Mouse (Mus musculus) kidney, embryonic 14.5 days (tissue): ENCODE data around the gene Adam21. TPM values are rescaled to one million over a fixed set of nuclear protein-coding genes. Genes with fewer than 3 reads are reported as not detected.
A peak's percentile ranks its signal among the peaks of the same experiment; 100 is the strongest.

Source experiments
- ATAC-seq: fragments of 200-750 bp; cut with Nextera tagmentation; 2 replicates; pipeline ENCODE4 v1.8.0; 2017; ENCODE audit warnings: moderate number of reproducible peaks, mild to moderate bottlenecking, moderate TSS enrichment, moderate library complexity; ENCODE audit not compliant: low FRiP score, low TSS enrichment
- H3K27ac ChIP-seq: fragments of 300-500 bp; sonication (generic); 2 replicates; pipeline ENCODE4 v1.5.1; 2014; ENCODE audit warnings: low read depth, mild to moderate bottlenecking, low read length, moderate library complexity, mixed read lengths
- H3K27me3 ChIP-seq: fragments of 300-500 bp; sonication (generic); 2 replicates; pipeline ENCODE4 v1.6.1; 2014; ENCODE audit warnings: mild to moderate bottlenecking, low read length; ENCODE audit not compliant: control insufficient read depth, insufficient read depth
- H3K36me3 ChIP-seq: fragments of 300-500 bp; sonication (generic); 2 replicates; pipeline ENCODE4 v1.6.1; 2014; ENCODE audit warnings: low read length, mixed read lengths; ENCODE audit not compliant: control insufficient read depth, insufficient read depth
- H3K4me1 ChIP-seq: fragments of 300-500 bp; sonication (generic); 2 replicates; pipeline ENCODE4 v1.6.1; 2014; ENCODE audit warnings: low read length, mixed read lengths; ENCODE audit not compliant: control insufficient read depth, insufficient read depth
- H3K4me2 ChIP-seq: fragments of 300-500 bp; sonication (generic); replicated peaks from 2 replicates; pipeline ENCODE4 v1.6.1; 2014; ENCODE audit warnings: low read depth, mild to moderate bottlenecking, low read length
- H3K4me3 ChIP-seq: fragments of 300-500 bp; sonication (generic); 2 replicates; pipeline ENCODE4 v1.5.1; 2014; ENCODE audit warnings: mild to moderate bottlenecking, low read length
- H3K9ac ChIP-seq: fragments of 300-500 bp; sonication (generic); 2 replicates; pipeline ENCODE4 v1.6.1; 2014; ENCODE audit warnings: low read depth, mild to moderate bottlenecking, low read length, moderate library complexity
- H3K9me3 ChIP-seq: fragments of 300-500 bp; sonication (generic); 2 replicates; pipeline ENCODE4 v1.6.1; 2016; ENCODE audit warnings: low read length; ENCODE audit not compliant: control insufficient read depth
- WGBS: fragments of 180-500 bp; shearing (Covaris S2); extraction: QIAGEN DNeasy Blood & Tissue Kit; methylation state at CpG from one replicate; pipeline ENCODE4 v1.1.7; 2014; 5-methylcytosine and 5-hydroxymethylcytosine counted together
- polyA plus RNA-seq: library from polyadenylated mRNA; unstranded; fragments of >200 nt; fragmentation: Nextera tagmentation; extraction: Ambion mirVana; gene quantifications from 2 replicates; pipeline ENCODE4 v1.2.1, GENCODE M21; 2014

Gene Adam21
- 0.36 and 0.58 TPM in 2 replicates for polyA plus RNA-seq

DNA sequence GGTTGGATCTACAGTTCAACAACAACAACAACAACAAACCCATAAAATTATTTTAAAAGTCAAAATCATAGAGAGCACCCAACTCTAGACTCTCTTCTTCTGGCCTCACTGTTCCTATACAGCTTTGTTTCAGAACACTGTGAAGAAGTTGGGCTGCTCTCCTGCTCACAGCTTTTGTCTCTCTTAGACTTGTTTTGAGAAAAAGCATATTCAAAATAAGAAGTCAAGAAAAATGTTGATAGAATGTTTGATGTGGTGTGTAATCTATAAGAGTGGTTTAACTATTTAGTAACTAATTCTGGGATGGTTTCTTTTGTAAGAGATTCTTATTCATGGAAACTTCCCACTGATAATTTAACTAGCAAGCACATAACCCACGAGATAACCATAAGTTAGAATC, at the start of gene Adam21:
TSS of gene Adam21 (minus strand) at position 101 of the 400 bp plus-strand sequence.
- no peak within 1 kb of the TSS for H3K4me2 ChIP-seq
- no peak within 1 kb of the TSS for H3K9ac ChIP-seq
- no peaks in the 10 kb centered on the region for H3K27me3 ChIP-seq
- H3K4me1 ChIP-seq, result no peaks in the 10 kb centered on the region
- H3K4me3 ChIP-seq, result no peak within 1 kb of the TSS
- ATAC-seq, result no peak
- peaks cover 4% of the 10 kb centered on the region; the same call in 1 of the 2 replicates for H3K36me3 ChIP-seq
- H3K27ac ChIP-seq, result no peak within 1 kb of the TSS
- H3K9me3 ChIP-seq, result no peaks in the 10 kb centered on the region
- WGBS, result 100% methylated on average over 1 of the region's 1 CpGs

DNA sequence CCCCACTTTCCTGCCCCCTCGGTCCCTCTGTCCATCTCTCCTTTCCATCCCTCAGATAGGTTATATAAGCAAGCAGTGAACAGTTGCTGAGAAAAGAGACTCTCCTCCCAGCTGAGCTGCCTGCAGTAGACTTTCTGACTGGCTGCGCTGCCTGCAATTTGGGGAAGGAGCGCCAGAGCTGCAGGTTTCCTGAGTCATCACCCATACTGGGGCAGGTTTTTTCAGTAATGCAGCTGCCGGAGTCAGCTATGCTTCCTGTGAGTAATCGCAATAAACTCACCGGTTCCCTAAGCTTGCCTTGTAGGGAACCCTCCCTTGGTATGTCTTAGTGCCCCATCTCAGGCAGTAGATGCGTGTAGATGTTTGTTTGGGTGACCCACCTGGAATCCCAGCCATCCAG, 48.7 kb upstream of the Adam21 start:
- no peaks in the 10 kb centered on the region for H3K36me3 ChIP-seq
- 63% methylated on average over 7 of the region's 7 CpGs for WGBS
- no peak overlapping the region for H3K4me2 ChIP-seq
- no peak overlapping the region for H3K9ac ChIP-seq
- H3K9me3 ChIP-seq, result no peaks in the 10 kb centered on the region
- no peak overlapping the region for H3K4me3 ChIP-seq
- H3K27ac ChIP-seq, result no peak overlapping the region
- no peak for ATAC-seq
- H3K4me1 ChIP-seq, result no peaks in the 10 kb centered on the region
- H3K27me3 ChIP-seq, result no peaks in the 10 kb centered on the region

DNA sequence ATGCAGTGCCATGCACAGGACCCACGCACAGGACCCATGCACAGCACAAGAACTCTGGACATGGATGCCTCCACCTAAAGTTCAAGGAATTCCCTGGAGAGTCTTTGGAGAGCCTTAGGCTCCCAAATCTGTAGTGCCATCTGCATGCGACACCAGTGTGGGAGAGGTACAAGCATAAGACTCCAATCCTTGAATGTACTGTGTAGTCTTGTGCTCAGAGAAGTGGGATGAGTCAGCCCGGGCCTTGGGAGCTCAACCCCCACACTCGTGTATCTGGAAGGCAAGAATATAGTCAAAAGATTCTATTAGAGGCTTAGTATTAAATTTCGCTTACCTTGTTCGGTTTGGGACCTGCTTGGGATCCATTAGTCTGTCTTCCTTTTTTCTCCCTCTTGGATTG, 47.5 kb upstream of the Adam21 start:
- ATAC-seq, result no peak
- Histone ChIP-seq H3K27ac (no peak overlapping the region), H3K4me2 (no peak overlapping the region), H3K9me3 (no peaks in the 10 kb centered on the region), H3K27me3 (no peaks in the 10 kb centered on the region), H3K4me3 (no peak overlapping the region), H3K9ac (no peak overlapping the region), H3K36me3 (no peaks in the 10 kb centered on the region), H3K4me1 (no peaks in the 10 kb centered on the region)
- WGBS, result 89% methylated on average over 6 of the region's 6 CpGs

DNA sequence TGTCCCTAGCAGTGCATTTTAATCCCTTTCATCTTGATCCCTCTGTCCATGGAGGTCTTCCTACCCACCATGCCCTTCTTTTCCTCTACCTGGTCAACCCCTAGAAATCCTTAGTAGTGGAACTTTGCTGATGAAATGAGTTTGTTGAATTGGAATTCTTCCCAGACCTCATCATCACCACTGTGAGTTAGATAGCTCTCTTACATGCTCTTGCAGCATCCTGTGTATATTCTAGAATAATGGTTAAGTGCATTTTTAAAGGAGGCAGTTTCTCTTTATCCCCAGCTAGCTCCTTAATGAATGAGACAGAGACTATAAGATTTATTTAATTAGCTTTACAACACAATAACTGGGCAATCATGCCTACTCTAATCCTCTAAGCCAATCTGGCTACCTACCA, 41.2 kb upstream of the Adam21 start:
- ATAC-seq, result no peak
- Histone ChIP-seq H3K27ac (no peak overlapping the region), H3K4me2 (no peak overlapping the region), H3K27me3 (no peaks in the 10 kb centered on the region), H3K4me1 (no peaks in the 10 kb centered on the region), H3K9ac (no peak overlapping the region), H3K4me3 (no peak overlapping the region), H3K9me3 (no peaks in the 10 kb centered on the region), H3K36me3 (no peaks in the 10 kb centered on the region)

DNA sequence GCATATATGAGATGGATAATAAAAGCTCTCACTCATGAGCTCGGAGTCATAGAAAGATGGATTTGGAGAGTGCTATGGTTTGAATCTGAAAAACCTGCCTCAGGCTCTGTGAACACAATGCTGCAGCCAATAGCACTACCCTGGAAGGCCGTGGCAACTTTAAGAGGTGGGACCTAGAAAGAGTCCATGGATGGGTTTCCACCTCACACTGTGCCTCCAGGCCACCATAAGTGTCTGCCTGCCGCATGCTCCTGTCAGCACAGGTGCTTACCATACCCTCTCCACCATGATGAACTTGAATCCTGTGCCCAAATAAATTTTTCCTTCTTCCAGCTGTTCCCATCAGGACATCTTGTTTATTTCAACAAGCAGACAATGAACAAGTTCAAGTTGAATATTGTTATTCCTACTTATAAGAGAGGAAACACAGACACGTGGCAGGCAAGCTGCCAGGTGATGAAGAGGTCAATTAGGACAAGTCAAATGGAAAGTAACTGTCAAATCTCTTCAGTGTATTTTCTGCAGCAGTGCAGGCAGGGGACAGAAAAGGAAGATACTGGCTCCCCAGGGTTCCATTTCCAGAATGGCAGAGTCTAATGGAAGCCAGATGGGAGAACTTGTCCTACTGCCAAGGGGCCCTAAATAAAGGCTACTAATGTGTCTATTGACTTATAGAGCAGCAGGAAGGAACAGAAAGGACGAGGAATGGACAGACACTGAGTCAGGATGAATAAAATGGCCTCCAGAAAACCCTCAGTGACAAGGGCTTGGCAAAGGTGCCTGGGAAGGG, 36.9 kb upstream of the Adam21 start:
- H3K9ac ChIP-seq, result no peak overlapping the region
- 61% methylated on average over 5 of the region's 5 CpGs for WGBS
- no peak overlapping the region for H3K4me3 ChIP-seq
- H3K27me3 ChIP-seq, result no peaks in the 10 kb centered on the region
- no peaks in the 10 kb centered on the region for H3K9me3 ChIP-seq
- no peak for ATAC-seq
- H3K36me3 ChIP-seq, result no peaks in the 10 kb centered on the region
- no peak overlapping the region for H3K27ac ChIP-seq
- H3K4me2 ChIP-seq, result no peak overlapping the region
- H3K4me1 ChIP-seq, result no peaks in the 10 kb centered on the region

DNA sequence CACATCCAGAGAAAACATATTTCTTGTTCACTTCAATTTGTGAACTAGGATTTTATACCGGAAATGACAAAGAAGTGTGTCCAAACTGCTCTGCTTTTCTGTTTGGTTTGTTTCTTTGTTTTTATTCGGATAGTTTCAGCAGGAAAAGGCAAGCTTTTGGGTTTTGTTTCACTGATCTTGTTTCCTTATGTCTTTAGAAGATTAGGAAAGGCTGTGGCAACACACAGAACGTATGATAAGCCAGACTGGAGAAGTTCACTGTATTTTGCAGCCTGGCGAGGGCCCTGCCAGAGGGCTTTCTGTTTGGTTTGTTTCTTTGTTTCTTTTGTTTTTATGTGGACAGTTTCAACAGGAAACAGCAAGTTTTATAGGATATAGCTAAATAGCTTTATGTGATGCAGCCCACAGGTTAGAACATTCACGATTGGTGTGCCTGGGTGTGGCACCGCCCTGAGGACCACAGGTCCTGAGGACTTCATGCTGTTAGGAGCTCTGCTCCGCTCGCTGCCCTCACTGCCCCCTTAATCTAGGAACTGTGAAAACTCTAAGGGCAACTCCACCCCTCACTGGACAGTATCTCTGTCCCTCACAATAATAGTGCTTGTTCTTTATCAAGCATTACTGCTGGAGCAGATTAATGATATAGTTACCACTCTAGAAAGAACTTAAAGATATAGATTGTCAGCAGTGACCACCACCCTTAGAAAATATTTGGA, 28.4 kb upstream of the Adam21 start:
- H3K27me3 ChIP-seq, result no peaks in the 10 kb centered on the region
- ATAC-seq, result no peak
- 82% methylated on average over 8 of the region's 8 CpGs for WGBS

DNA sequence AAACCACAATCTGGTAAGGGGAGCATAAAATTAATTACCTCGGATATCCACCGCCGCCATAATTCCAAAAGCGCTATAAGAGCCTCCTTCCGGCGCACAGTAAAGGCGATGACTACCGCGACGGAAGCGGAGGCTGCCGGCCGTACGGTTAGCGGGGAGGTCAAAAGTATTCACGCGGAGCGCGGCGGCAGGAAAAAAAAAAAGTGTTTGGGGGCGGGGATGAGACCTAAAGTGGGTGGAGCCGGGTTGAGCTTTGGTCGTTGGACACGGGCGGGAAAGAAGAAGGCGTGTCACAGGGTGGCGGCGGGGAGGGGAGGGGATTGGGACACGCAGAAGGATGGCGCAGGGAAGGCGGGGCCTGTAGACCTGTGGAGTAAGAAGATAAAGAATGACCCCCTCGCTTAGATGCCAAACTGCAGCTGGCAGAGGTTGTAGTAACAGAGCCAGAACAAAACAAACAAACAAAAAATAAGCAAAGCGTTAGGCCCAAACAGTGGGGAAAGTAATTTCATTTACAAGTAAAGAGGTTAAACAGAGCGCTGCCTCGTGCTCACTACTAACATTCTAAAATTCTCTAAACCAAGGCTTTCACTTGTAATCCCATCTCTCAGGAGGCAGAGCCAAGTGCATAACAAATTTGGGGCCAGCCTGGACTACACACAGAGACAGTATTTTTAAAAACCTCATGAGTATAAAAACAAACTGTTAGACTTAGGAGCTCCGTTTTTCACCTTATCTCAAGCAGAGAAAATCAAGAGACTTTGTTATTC, 26.8 kb upstream of the Adam21 start, which contains the start of gene Med6:
TSS of gene Med6 (minus strand) at position 107 of the 770 bp plus-strand sequence.
- H3K9me3 ChIP-seq, result no peaks in the 10 kb centered on the region
- H3K4me1 ChIP-seq, result peaks cover 4% of the 10 kb centered on the region; the same call in 1 of the 2 replicates
- peak within 1 kb of the TSS; percentile 96 for H3K4me3 ChIP-seq
- H3K9ac ChIP-seq, result peak within 1 kb of the TSS; percentile 80
- peak; percentile 100 for ATAC-seq
- 3% methylated on average over 36 of the region's 36 CpGs for WGBS
- H3K4me2 ChIP-seq, result peak within 1 kb of the TSS; percentile 73
- no peaks in the 10 kb centered on the region for H3K27me3 ChIP-seq
- peaks cover 6% of the 10 kb centered on the region; the same call in 1 of the 2 replicates for H3K36me3 ChIP-seq
- H3K27ac ChIP-seq, result no peak within 1 kb of the TSS; the same call in 1 of the 2 replicates

More for the DNA sequence above, 28.4 kb upstream of the Adam21 start:
- Histone ChIP-seq H3K36me3 (no peaks in the 10 kb centered on the region), H3K9me3 (no peaks in the 10 kb centered on the region), H3K4me3 (no peak overlapping the region), H3K9ac (no peak overlapping the region), H3K4me2 (no peak overlapping the region), H3K27ac (no peak overlapping the region), H3K4me1 (peaks cover 4% of the 10 kb centered on the region; the same call in 1 of the 2 replicates)

DNA sequence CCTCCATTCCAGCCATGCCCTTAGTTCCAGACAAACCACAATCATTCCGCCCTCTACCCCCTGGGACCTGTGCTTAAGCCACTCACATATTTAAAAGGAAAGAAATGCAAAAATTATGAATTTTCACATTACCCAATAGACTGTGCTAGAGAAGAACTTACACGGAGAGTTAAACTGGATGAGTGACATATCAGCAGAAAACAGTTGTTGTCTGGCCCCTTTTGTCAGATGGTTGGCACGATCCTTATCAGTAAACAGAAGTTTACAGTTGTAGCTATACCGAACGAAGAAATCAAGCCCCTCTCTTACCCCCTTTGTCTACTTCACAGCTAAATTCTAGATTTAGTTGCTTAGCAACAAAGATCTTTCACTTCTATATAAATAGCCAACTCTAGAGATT, 343 bp downstream of the Adam21 start:
- Histone ChIP-seq H3K27ac (no peak overlapping the region), H3K4me1 (no peaks in the 10 kb centered on the region), H3K9me3 (no peaks in the 10 kb centered on the region), H3K27me3 (no peaks in the 10 kb centered on the region), H3K36me3 (peaks cover 3% of the 10 kb centered on the region; the same call in 1 of the 2 replicates), H3K9ac (no peak overlapping the region), H3K4me3 (no peak overlapping the region), H3K4me2 (no peak overlapping the region)
- ATAC-seq, result no peak
- WGBS, result 92% methylated on average over 5 of the region's 5 CpGs
